Comparison of ENCODE assay signal across 8 mouse cellular contexts in genomic region chr15:85677855-85678254, GRCm38 (mm10). TPM values are rescaled to one million over a fixed set of nuclear protein-coding genes. Genes with fewer than 3 reads are reported as not detected.
DNase-seq lines count a peak whose midpoint lies in the region; ATAC-seq and TF ChIP-seq lines count a peak whose summit lies in the region.

No protein-coding gene starts in this region.

- peaks cover 44% of the 10 kb centered on the region for H3K36me3 ChIP-seq in kidney, embryonic 15.5 days
- peaks cover 19% of the 10 kb centered on the region; the same call in 1 of the 2 replicates for H3K36me3 ChIP-seq in heart, postnatal 0 days (replicated peaks; ENCODE audit: control insufficient read depth, insufficient read depth, low read length)
- H3K36me3 ChIP-seq in limb, embryonic 15.5 days, result peaks cover 13% of the 10 kb centered on the region

- 85% methylated on average over 10 of the region's 10 CpGs for WGBS in kidney, embryonic 15.5 days
- 34% methylated on average over 10 of the region's 10 CpGs for WGBS in heart, postnatal 0 days
- WGBS in limb, embryonic 15.5 days, result 70% methylated on average over 10 of the region's 10 CpGs

- ATAC-seq in kidney, embryonic 15.5 days (replicated peaks; ENCODE audit: low FRiP score), result no peak
- ATAC-seq in heart, postnatal 0 days (ENCODE audit: insufficient read depth, low read depth), result peak; percentile 87
- ATAC-seq in limb, embryonic 15.5 days (ENCODE audit: insufficient number of reproducible peaks, low FRiP score, low TSS enrichment, low read depth), result no peak

- no peaks in the 10 kb centered on the region for H3K9me3 ChIP-seq in kidney, embryonic 15.5 days (replicated peaks)
- H3K9me3 ChIP-seq in heart, postnatal 0 days (replicated peaks; ENCODE audit: control insufficient read depth, low read length), result no peaks in the 10 kb centered on the region
- H3K9me3 ChIP-seq in limb, embryonic 15.5 days, result no peaks in the 10 kb centered on the region

- H3K4me1 ChIP-seq in kidney, embryonic 15.5 days, result peaks cover 75% of the 10 kb centered on the region
- peaks cover 55% of the 10 kb centered on the region for H3K4me1 ChIP-seq in heart, postnatal 0 days (ENCODE audit: control insufficient read depth, insufficient read depth)
- H3K4me1 ChIP-seq in limb, embryonic 15.5 days, result peaks cover 76% of the 10 kb centered on the region

- TF ChIP-seq EP300 in heart, postnatal 0 days (IDR thresholded peaks at IDR 0.05; ENCODE audit: low read depth), result 0 out of 2 replicates have a peak, but pooled peaks have one; percentile 39

- H3K4me3 ChIP-seq in kidney, embryonic 15.5 days (replicated peaks), result no peak overlapping the region
- H3K4me3 ChIP-seq in heart, postnatal 0 days (ENCODE audit: low read depth, low read length), result peak overlapping the region; percentile 8; the same call in 1 of the 2 replicates
- H3K4me3 ChIP-seq in limb, embryonic 15.5 days, result no peak overlapping the region

- no peak overlapping the region for H3K27ac ChIP-seq in kidney, embryonic 15.5 days
- peak overlapping the region; percentile 86 for H3K27ac ChIP-seq in heart, postnatal 0 days (ENCODE audit: low read depth)
- peak overlapping the region; percentile 90 for H3K27ac ChIP-seq in limb, embryonic 15.5 days

- no peak overlapping the region for H3K9ac ChIP-seq in kidney, embryonic 15.5 days
- H3K9ac ChIP-seq in heart, postnatal 0 days (replicated peaks; ENCODE audit: low read depth, low read length), result 0 out of 2 replicates have a peak overlapping the region, but pooled peaks have one; percentile 26
- no peak overlapping the region for H3K9ac ChIP-seq in limb, embryonic 15.5 days

- H3K4me2 ChIP-seq in kidney, embryonic 15.5 days, result no peak overlapping the region
- peak overlapping the region; percentile 46 for H3K4me2 ChIP-seq in heart, postnatal 0 days (ENCODE audit: low read depth, low read length)
- no peak overlapping the region; the same call in 1 of the 2 replicates for H3K4me2 ChIP-seq in limb, embryonic 15.5 days

- TF ChIP-seq CTCF in heart, postnatal 0 days (IDR thresholded peaks at IDR 0.05; ENCODE audit: low read depth), result no peak

- no peaks in the 10 kb centered on the region for H3K27me3 ChIP-seq in kidney, embryonic 15.5 days
- no peaks in the 10 kb centered on the region for H3K27me3 ChIP-seq in heart, postnatal 0 days (ENCODE audit: control insufficient read depth, insufficient read depth, low read length)
- no peaks in the 10 kb centered on the region for H3K27me3 ChIP-seq in limb, embryonic 15.5 days

- peak; percentile 84 for DNase-seq in kidney, adult 18-20 months
- peak; percentile 85 for DNase-seq in cerebellum, adult 11 months
- DNase-seq in heart, postnatal 0 days (ENCODE audit: low spot score), result peak; percentile 82
- no peak for DNase-seq in embryo, embryonic 11 days
- DNase-seq in retina, postnatal 1 day, result no peak
- DNase-seq in gastrocnemius, postnatal 4 days (ENCODE audit: low spot score in 2 of 2), result no peak

RNA-seq across cellular contexts. Expression of gene Ppara, which starts 56.9 kb away (rescaled TPM):
- 3.9 and 5.0 TPM in 2 replicates for polyA plus RNA-seq in kidney, embryonic 15.5 days (2015; fragmentation: Nextera tagmentation; extraction: Ambion mirVana)
- total RNA-seq in heart, postnatal 0 days (2014; rRNA removed; ENCODE audit: low replicate concordance), result 11.6 and 18.5 TPM in 2 replicates
- polyA plus RNA-seq in heart, postnatal 0 days (2015; fragmentation: Nextera tagmentation; extraction: Ambion mirVana), result 31.4 and 33.4 TPM in 2 replicates
- polyA plus RNA-seq in limb, embryonic 15.5 days (2015; fragmentation: Nextera tagmentation; extraction: Ambion mirVana), result 1.7 and 4.8 TPM in 2 replicates
- total RNA-seq in gastrocnemius, postnatal 4 days (2021), result 1 to 10 TPM; 6.9 to 9.3 TPM

Comparison
In these comparisons a context has a peak if more than half of its experiments do, and no peak if none do; other contexts are left out.
1. DNase-seq: peak in kidney, adult 18-20 months (single experiment), cerebellum, adult 11 months (single experiment) and heart, postnatal 0 days (single experiment); none in embryo, embryonic 11 days (single experiment), retina, postnatal 1 day (single experiment) and gastrocnemius, postnatal 4 days (0 of 2).